Mouse (Mus musculus) brain, embryonic 14.5 days (tissue): Measurements from ENCODE around the gene Rmnd5b.

Source experiments
- CTCF ChIP-seq: fragments of 200-500 bp; IDR thresholded peaks from 2 replicates; pipeline ENCODE4 v1.5.1; 2012; ENCODE audit warnings: inconsistent platforms, mild to moderate bottlenecking, moderate library complexity, borderline replicate concordance; ENCODE audit not compliant: insufficient read depth, insufficient read length; ENCODE audit errors: extremely low read depth
- POLR2A ChIP-seq: fragments of 200-500 bp; IDR thresholded peaks from 2 replicates; pipeline ENCODE4 v1.6.1; 2012; ENCODE audit warnings: mild to moderate bottlenecking, inconsistent platforms, borderline replicate concordance; ENCODE audit not compliant: poor library complexity, insufficient read depth, insufficient read length, severe bottlenecking; ENCODE audit errors: extremely low read depth

- no peak for TF ChIP-seq CTCF
- no peak for TF ChIP-seq POLR2A
Measured at GRCm38 (mm10) chr11:51652889-51653418, 17.3 kb upstream of the Rmnd5b start.
